Mouse (Mus musculus): ENCODE results near the gene Gm4340. TPM values are rescaled to one million over a fixed set of nuclear protein-coding genes. Genes with fewer than 3 reads are reported as not detected.
A peak's percentile ranks its signal among the peaks of the same experiment; 100 is the strongest.

Gm4340 gene
- polyA plus RNA-seq, 1 experiment from 2014 or later: not detected

DNA sequence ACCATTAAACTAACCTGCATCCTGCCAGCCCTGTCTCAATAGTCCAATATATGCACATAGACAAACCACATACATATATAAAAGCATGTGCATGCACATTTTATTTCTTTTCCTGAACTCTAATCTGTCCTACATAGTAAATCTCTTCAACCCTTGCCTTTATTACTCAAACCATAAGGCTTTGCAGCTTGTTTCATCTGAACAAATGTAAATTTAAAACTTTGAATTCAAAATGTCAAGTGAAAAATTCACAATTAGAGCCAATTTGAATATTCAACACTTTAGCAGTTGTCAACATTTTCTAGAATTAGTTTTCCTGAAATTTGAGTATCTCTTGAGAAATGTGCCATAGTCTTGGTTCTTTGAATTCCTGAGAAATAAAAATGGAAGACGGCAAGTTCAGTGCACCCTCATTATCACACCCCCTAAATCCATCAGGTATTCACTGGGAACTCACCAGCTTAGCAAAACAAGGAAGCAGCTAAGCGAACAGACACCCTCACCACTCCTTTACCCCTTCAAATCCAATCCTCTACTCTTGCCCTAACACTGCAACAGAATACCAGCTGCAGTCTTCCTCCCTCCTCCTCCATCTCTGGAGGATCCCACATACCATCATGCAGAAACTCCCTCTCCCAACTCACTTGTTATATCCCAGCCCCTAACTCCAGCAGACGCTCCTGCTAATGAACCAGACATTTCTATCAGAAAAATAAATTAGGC lies 16.6 kb downstream of the Gm4340 start:
- 71% methylated on average over 3 of the region's 3 CpGs for WGBS
- Histone ChIP-seq H3K36me3 (ENCODE audit: insufficient read depth) (no peaks in the 10 kb centered on the region), H3K4me3 (ENCODE audit: low read depth, low read length) (no peak overlapping the region), H3K9ac (no peak overlapping the region), H3K4me1 (ENCODE audit: insufficient read depth) (no peaks in the 10 kb centered on the region), H3K27me3 (ENCODE audit: insufficient read depth, low read length) (no peaks in the 10 kb centered on the region), H3K9me3 (ENCODE audit: low read depth, low read length) (no peaks in the 10 kb centered on the region), H3K27ac (ENCODE audit: low read depth) (no peak overlapping the region), H3K4me2 (no peak overlapping the region)
- ATAC-seq (ENCODE audit: insufficient read depth) (no peak), DNase-seq (no peak)
- TF ChIP-seq CTCF (IDR thresholded peaks at IDR 0.05; ENCODE audit: low read depth): no peak

- Histone ChIP-seq H3K27ac (ENCODE audit: low read depth) (no peak overlapping the region), H3K36me3 (ENCODE audit: insufficient read depth) (no peaks in the 10 kb centered on the region), H3K4me2 (no peak overlapping the region), H3K27me3 (ENCODE audit: insufficient read depth, low read length) (no peaks in the 10 kb centered on the region), H3K4me3 (ENCODE audit: low read depth, low read length) (no peak overlapping the region), H3K9ac (no peak overlapping the region), H3K9me3 (ENCODE audit: low read depth, low read length) (no peaks in the 10 kb centered on the region), H3K4me1 (ENCODE audit: insufficient read depth) (no peaks in the 10 kb centered on the region)
- ATAC-seq (ENCODE audit: insufficient read depth) (no peak), DNase-seq (no peak)
- TF ChIP-seq CTCF (IDR thresholded peaks at IDR 0.05; ENCODE audit: low read depth): no peak
- 84% methylated on average over 5 of the region's 5 CpGs for WGBS
These were observed 20.7 kb downstream of the Gm4340 start for GRCm38 (mm10) chr10:104214527-104214926.

DNA sequence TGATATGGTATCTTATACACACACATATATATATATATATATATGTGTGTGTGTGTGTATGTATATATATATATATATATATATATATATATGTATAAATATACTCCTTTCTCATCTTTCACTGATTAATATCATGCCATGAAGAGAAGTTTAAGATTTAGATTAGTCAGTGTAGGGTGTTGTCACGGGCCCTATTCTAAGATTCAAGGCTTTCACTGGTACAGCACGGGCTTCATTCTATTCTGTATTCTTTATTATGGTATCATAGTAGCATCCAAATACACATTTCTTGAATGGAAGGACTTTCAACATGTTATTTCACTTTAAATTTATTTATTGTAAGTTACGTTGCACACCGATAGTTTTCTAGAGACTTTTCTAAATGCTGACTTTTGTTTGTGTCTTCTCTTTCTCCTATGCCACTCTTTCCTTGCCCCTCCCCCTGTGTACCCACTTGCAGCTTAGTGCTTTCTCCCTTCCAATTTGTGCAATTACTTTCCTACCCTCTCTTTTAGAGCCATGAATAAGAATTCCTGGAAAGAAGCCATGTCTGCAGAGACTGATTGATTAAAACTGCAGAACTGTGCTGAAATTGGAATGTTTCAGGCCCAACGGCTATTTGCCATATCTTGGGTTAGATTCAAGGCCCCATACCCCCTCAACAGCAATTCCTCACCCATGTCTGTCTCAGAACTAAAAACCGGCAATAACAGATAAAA lies 26.6 kb downstream of the Gm4340 start:
- Histone ChIP-seq H3K9me3 (ENCODE audit: low read depth, low read length) (no peaks in the 10 kb centered on the region), H3K9ac (no peak overlapping the region), H3K36me3 (ENCODE audit: insufficient read depth) (no peaks in the 10 kb centered on the region), H3K27ac (ENCODE audit: low read depth) (no peak overlapping the region), H3K4me2 (no peak overlapping the region), H3K4me1 (ENCODE audit: insufficient read depth) (no peaks in the 10 kb centered on the region), H3K4me3 (ENCODE audit: low read depth, low read length) (no peak overlapping the region), H3K27me3 (ENCODE audit: insufficient read depth, low read length) (no peaks in the 10 kb centered on the region)
- DNase-seq: peak; percentile 3
- TF ChIP-seq CTCF (IDR thresholded peaks at IDR 0.05; ENCODE audit: low read depth): no peak
- ATAC-seq (ENCODE audit: insufficient read depth): no peak
- WGBS: 74% methylated on average over 6 of the region's 6 CpGs

Other genes starting within 250 kb of the Gm4340 start
- not detected in 2 replicates for gene Gm21293, start 51.1 kb upstream of the Gm4340 start, polyA plus RNA-seq (2014; fragmentation: Nextera tagmentation; extraction: Ambion mirVana)
- not detected in 2 replicates for gene Gm6763, start 42.5 kb upstream of the Gm4340 start, polyA plus RNA-seq (2014; fragmentation: Nextera tagmentation; extraction: Ambion mirVana)
- gene Gm8764, start 34.0 kb upstream of the Gm4340 start, polyA plus RNA-seq (2014; fragmentation: Nextera tagmentation; extraction: Ambion mirVana): not detected in 2 replicates
- not detected in 2 replicates for gene Gm21304, start 25.5 kb upstream of the Gm4340 start, polyA plus RNA-seq (2014; fragmentation: Nextera tagmentation; extraction: Ambion mirVana)
- not detected in 2 replicates for gene Gm21312, start 17.0 kb upstream of the Gm4340 start, polyA plus RNA-seq (2014; fragmentation: Nextera tagmentation; extraction: Ambion mirVana)
- not detected in 2 replicates for gene Gm20765, start 8.5 kb upstream of the Gm4340 start, polyA plus RNA-seq (2014; fragmentation: Nextera tagmentation; extraction: Ambion mirVana)

All from lung, embryonic 14.5 days (tissue).